Mouse (Mus musculus) regulatory T cell (primary cell): ENCODE data around the gene Nectin2.
"Not testable (repeated sequence)": the region's sequence is repeated elsewhere in the genome, so short reads cannot be mapped to it uniquely, and the experiment has no call there.

Source experiments
- in situ Hi-C: fragments of 300-600 bp; cut with MboI, MseI; formaldehyde crosslinking; loops from one replicate; pipeline ENCODE4 v1.15.1; 2025; ENCODE audit warnings: high pct_unique_total_duplicates

The Nectin2 gene

GRCm38 (mm10) chr7:19690845-19691244, 59.4 kb downstream of the Nectin2 start:
- in situ Hi-C loops: no loop called here

GRCm38 (mm10) chr7:19688611-19689010, 61.7 kb downstream of the Nectin2 start:
- in situ Hi-C loops: no loop called here

- in situ Hi-C loops: no loop called here
Measured at GRCm38 (mm10) chr7:19688101-19688500, 62.2 kb downstream of the Nectin2 start.

- in situ Hi-C loops: not testable (repeated sequence)
Measured at GRCm38 (mm10) chr7:19686927-19687583, 63.2 kb downstream of the Nectin2 start.

- in situ Hi-C loops: no loop called here
Measured at GRCm38 (mm10) chr7:19686521-19686920, 63.8 kb downstream of the Nectin2 start.

GRCm38 (mm10) chr7:19685374-19685773, 64.9 kb downstream of the Nectin2 start:
- in situ Hi-C loops: no loop called here

GRCm38 (mm10) chr7:19683771-19684201, 66.5 kb downstream of the Nectin2 start:
- in situ Hi-C loops: no loop called here

- in situ Hi-C loops: no loop called here
Measured at GRCm38 (mm10) chr7:19682979-19683378, 67.3 kb downstream of the Nectin2 start.

- in situ Hi-C loops: no loop called here
Measured at GRCm38 (mm10) chr7:19681202-19681694, 69.0 kb downstream of the Nectin2 start, which contains the start of the genes Gm44805 and Apoc4. TSS of gene Gm44805 (minus strand) at chr7:19681423. TSS of gene Apoc4 (minus strand) at chr7:19681479.

- in situ Hi-C loops: no loop called here
Measured at GRCm38 (mm10) chr7:19680702-19681101, 69.6 kb downstream of the Nectin2 start.

GRCm38 (mm10) chr7:19678901-19679300, 71.4 kb downstream of the Nectin2 start:
- in situ Hi-C loops: no loop called here

- in situ Hi-C loops: no loop called here
Measured at GRCm38 (mm10) chr7:19677872-19678271, 72.4 kb downstream of the Nectin2 start, which contains the start of gene Apoc2. TSS of gene Apoc2 (minus strand) at chr7:19677941.

GRCm38 (mm10) chr7:19676662-19677061, 73.6 kb downstream of the Nectin2 start:
- in situ Hi-C loops: no loop called here

- in situ Hi-C loops: no loop called here
Measured at GRCm38 (mm10) chr7:19675824-19676223, 74.5 kb downstream of the Nectin2 start.

GRCm38 (mm10) chr7:19673083-19673699, 77.1 kb downstream of the Nectin2 start:
- in situ Hi-C loops: no loop called here

- in situ Hi-C loops: no loop called here
Measured at GRCm38 (mm10) chr7:19671511-19671910, 78.8 kb downstream of the Nectin2 start.

GRCm38 (mm10) chr7:19668947-19669721, 81.1 kb downstream of the Nectin2 start:
- in situ Hi-C loops: loop anchor here (5.0 kb wide), 1 partner anchor 43 kb away; no protein-coding TSS in a partner anchor

- in situ Hi-C loops: loop anchor here (5.0 kb wide), 1 partner anchor 45 kb away; no protein-coding TSS in a partner anchor
Measured at GRCm38 (mm10) chr7:19667434-19667833, 82.8 kb downstream of the Nectin2 start.

GRCm38 (mm10) chr7:19666750-19667149, 83.5 kb downstream of the Nectin2 start:
- in situ Hi-C loops: loop anchor here (5.0 kb wide), 1 partner anchor 46 kb away; no protein-coding TSS in a partner anchor
